Mouse (Mus musculus) megakaryocyte, embryonic 14.5 days (primary cell): ENCODE measurements around the gene Triml1. TPM values are rescaled to one million over a fixed set of nuclear protein-coding genes. Genes with fewer than 3 reads are reported as not detected.

Experiments
- H3K27me3 ChIP-seq: replicated peaks from 2 replicates; pipeline ENCODE3; 2012; ENCODE audit warnings: inconsistent platforms
- H3K36me3 ChIP-seq: replicated peaks from 2 replicates; pipeline ENCODE3; 2012; ENCODE audit warnings: low read length, inconsistent platforms, mixed read lengths
- H3K4me1 ChIP-seq: 2 replicates; pipeline ENCODE4 v1.6.1; 2012; ENCODE audit warnings: inconsistent platforms
- H3K4me3 ChIP-seq: replicated peaks from 2 replicates; pipeline ENCODE3; 2012; ENCODE audit warnings: moderate library complexity, mild to moderate bottlenecking, inconsistent platforms
- H3K9me3 ChIP-seq: 2 replicates; pipeline ENCODE4 v1.6.1; 2012; ENCODE audit warnings: inconsistent platforms
- FLI1 ChIP-seq: IDR thresholded peaks from 2 replicates; pipeline ENCODE4 v1.6.1; 2012; ENCODE audit warnings: low read length, inconsistent platforms, mixed read lengths
- GATA1 ChIP-seq: IDR thresholded peaks from 3 replicates; pipeline ENCODE4 v1.6.1; 2012; ENCODE audit warnings: mixed read lengths, low read length, inconsistent platforms, borderline replicate concordance
- polyA plus RNA-seq: library from polyadenylated mRNA; stranded (reverse); fragments of >175 nt; gene quantifications from 2 replicates; pipeline ENCODE4 v1.2.3, GENCODE M21; 2012; ENCODE audit warnings: low replicate concordance; ENCODE audit not compliant: insufficient read depth

The Triml1 gene
- polyA plus RNA-seq: not detected in 2 replicates

- TF ChIP-seq GATA1: no peak
- TF ChIP-seq FLI1: no peak
- no peaks in the 10 kb centered on the region for H3K4me1 ChIP-seq
- no peaks in the 10 kb centered on the region for H3K27me3 ChIP-seq
- no peaks in the 10 kb centered on the region for H3K36me3 ChIP-seq
- peaks cover 6% of the 10 kb centered on the region; the same call in 1 of the 2 replicates for H3K9me3 ChIP-seq
- H3K4me3 ChIP-seq: no peak within 1 kb of the TSS
Measured at GRCm38 (mm10) chr8:43141386-43141785, at the start of gene Triml1. TSS of gene Triml1 (minus strand) at chr8:43141486.

GRCm38 (mm10) chr8:43182281-43182680, 41.0 kb upstream of the Triml1 start:
- TF ChIP-seq FLI1 (no peak), GATA1 (no peak)
- no peaks in the 10 kb centered on the region for H3K4me1 ChIP-seq
- no peaks in the 10 kb centered on the region for H3K36me3 ChIP-seq
- H3K27me3 ChIP-seq: no peaks in the 10 kb centered on the region
- H3K9me3 ChIP-seq: peaks cover 11% of the 10 kb centered on the region; the same call in 1 of the 2 replicates
- H3K4me3 ChIP-seq: no peak overlapping the region

- TF ChIP-seq GATA1: no peak
- TF ChIP-seq FLI1: no peak
- H3K27me3 ChIP-seq: no peaks in the 10 kb centered on the region
- no peaks in the 10 kb centered on the region for H3K4me1 ChIP-seq
- no peak within 1 kb of the TSS for H3K4me3 ChIP-seq
- H3K36me3 ChIP-seq: no peaks in the 10 kb centered on the region
- peaks cover 12% of the 10 kb centered on the region; the same call in 1 of the 2 replicates for H3K9me3 ChIP-seq
Measured at GRCm38 (mm10) chr8:43180054-43180690, 38.9 kb upstream of the Triml1 start, which contains the start of gene Triml2. TSS of gene Triml2 (plus strand) at chr8:43180541.

- Histone ChIP-seq H3K36me3 (no peaks in the 10 kb centered on the region), H3K4me1 (no peaks in the 10 kb centered on the region), H3K4me3 (no peak overlapping the region)
Measured at GRCm38 (mm10) chr8:43179189-43179588, 37.9 kb upstream of the Triml1 start.

GRCm38 (mm10) chr8:43178263-43178662, 37.0 kb upstream of the Triml1 start:
- Histone ChIP-seq H3K4me3 (no peak overlapping the region), H3K4me1 (no peaks in the 10 kb centered on the region), H3K36me3 (no peaks in the 10 kb centered on the region), H3K27me3 (no peaks in the 10 kb centered on the region), H3K9me3 (peaks cover 11% of the 10 kb centered on the region; the same call in 1 of the 2 replicates)
- TF ChIP-seq GATA1: no peak
- TF ChIP-seq FLI1: no peak

More at GRCm38 (mm10) chr8:43179189-43179588, 37.9 kb upstream of the Triml1 start:
- Histone ChIP-seq H3K9me3 (peaks cover 11% of the 10 kb centered on the region; the same call in 1 of the 2 replicates), H3K27me3 (no peaks in the 10 kb centered on the region)
- TF ChIP-seq FLI1 (no peak), GATA1 (no peak)

GRCm38 (mm10) chr8:43176766-43177486, 35.6 kb upstream of the Triml1 start:
- Histone ChIP-seq H3K4me1 (no peaks in the 10 kb centered on the region), H3K4me3 (no peak overlapping the region), H3K9me3 (peaks cover 6% of the 10 kb centered on the region; the same call in 1 of the 2 replicates), H3K36me3 (no peaks in the 10 kb centered on the region), H3K27me3 (no peaks in the 10 kb centered on the region)
- no peak for TF ChIP-seq GATA1
- no peak for TF ChIP-seq FLI1

GRCm38 (mm10) chr8:43169249-43169755, 28.0 kb upstream of the Triml1 start:
- TF ChIP-seq FLI1 (no peak), GATA1 (no peak)
- Histone ChIP-seq H3K27me3 (no peaks in the 10 kb centered on the region), H3K4me3 (no peak overlapping the region), H3K36me3 (no peaks in the 10 kb centered on the region), H3K4me1 (no peaks in the 10 kb centered on the region), H3K9me3 (no peaks in the 10 kb centered on the region)

GRCm38 (mm10) chr8:43168083-43168482, 26.8 kb upstream of the Triml1 start:
- Histone ChIP-seq H3K27me3 (no peaks in the 10 kb centered on the region), H3K9me3 (peaks cover 3% of the 10 kb centered on the region; the same call in 1 of the 2 replicates), H3K4me3 (no peak overlapping the region), H3K36me3 (no peaks in the 10 kb centered on the region), H3K4me1 (no peaks in the 10 kb centered on the region)
- TF ChIP-seq FLI1 (no peak), GATA1 (no peak)

- Histone ChIP-seq H3K36me3 (no peaks in the 10 kb centered on the region), H3K4me3 (no peak overlapping the region), H3K4me1 (no peaks in the 10 kb centered on the region), H3K27me3 (no peaks in the 10 kb centered on the region), H3K9me3 (peaks cover 8% of the 10 kb centered on the region; the same call in 1 of the 2 replicates)
- TF ChIP-seq FLI1 (no peak), GATA1 (no peak)
Measured at GRCm38 (mm10) chr8:43164453-43164852, 23.2 kb upstream of the Triml1 start.
